Mouse (Mus musculus) kidney, embryonic 16.5 days (tissue): Measurements from ENCODE around the gene Herc6. TPM values are rescaled to one million over a fixed set of nuclear protein-coding genes. Genes with fewer than 3 reads are reported as not detected.
A peak's percentile ranks its signal among the peaks of the same experiment; 100 is the strongest.

Experiments used
- ATAC-seq: fragments of 200-750 bp; cut with Nextera tagmentation; 2 replicates; pipeline ENCODE4 v1.8.0; 2017; ENCODE audit warnings: moderate TSS enrichment; ENCODE audit not compliant: low FRiP score, low TSS enrichment
- H3K27ac ChIP-seq: fragments of 300-500 bp; sonication (generic); 2 replicates; pipeline ENCODE4 v1.5.1; 2014; ENCODE audit warnings: low read length
- H3K27me3 ChIP-seq: fragments of 300-500 bp; sonication (generic); 2 replicates; pipeline ENCODE4 v1.6.1; 2014; ENCODE audit warnings: low read length, control low read depth, mixed read lengths; ENCODE audit not compliant: insufficient read depth
- H3K36me3 ChIP-seq: fragments of 300-500 bp; sonication (generic); 2 replicates; pipeline ENCODE4 v1.6.1; 2014; ENCODE audit warnings: low read length, control low read depth, mixed read lengths; ENCODE audit not compliant: insufficient read depth
- H3K4me1 ChIP-seq: fragments of 300-500 bp; sonication (generic); 2 replicates; pipeline ENCODE4 v1.6.1; 2014; ENCODE audit warnings: low read length, control low read depth, mixed read lengths; ENCODE audit not compliant: insufficient read depth
- H3K4me2 ChIP-seq: fragments of 300-500 bp; sonication (generic); replicated peaks from 2 replicates; pipeline ENCODE4 v1.6.1; 2014; ENCODE audit warnings: low read depth, low read length
- H3K4me3 ChIP-seq: fragments of 300-500 bp; sonication (generic); 2 replicates; pipeline ENCODE4 v1.5.1; 2014; ENCODE audit warnings: mild to moderate bottlenecking, low read length
- H3K9ac ChIP-seq: fragments of 300-500 bp; sonication (generic); replicated peaks from 2 replicates; pipeline ENCODE4 v1.6.1; 2014; ENCODE audit warnings: low read length
- H3K9me3 ChIP-seq: fragments of 300-500 bp; sonication (generic); 2 replicates; pipeline ENCODE4 v1.6.1; 2016; ENCODE audit warnings: low read length, control low read depth
- WGBS: fragments of 180-500 bp; shearing (Covaris S2); extraction: QIAGEN DNeasy Blood & Tissue Kit; methylation state at CpG from one replicate; pipeline ENCODE4 v1.1.7; 2014; 5-methylcytosine and 5-hydroxymethylcytosine counted together
- polyA plus RNA-seq: library from polyadenylated mRNA; unstranded; fragments of >200 nt; fragmentation: Nextera tagmentation; extraction: Ambion mirVana; gene quantifications from 2 replicates; pipeline ENCODE4 v1.2.1, GENCODE M21; 2015

Gene Herc6
- polyA plus RNA-seq, 1 experiment from 2014 or later, result 4.3 TPM

DNA sequence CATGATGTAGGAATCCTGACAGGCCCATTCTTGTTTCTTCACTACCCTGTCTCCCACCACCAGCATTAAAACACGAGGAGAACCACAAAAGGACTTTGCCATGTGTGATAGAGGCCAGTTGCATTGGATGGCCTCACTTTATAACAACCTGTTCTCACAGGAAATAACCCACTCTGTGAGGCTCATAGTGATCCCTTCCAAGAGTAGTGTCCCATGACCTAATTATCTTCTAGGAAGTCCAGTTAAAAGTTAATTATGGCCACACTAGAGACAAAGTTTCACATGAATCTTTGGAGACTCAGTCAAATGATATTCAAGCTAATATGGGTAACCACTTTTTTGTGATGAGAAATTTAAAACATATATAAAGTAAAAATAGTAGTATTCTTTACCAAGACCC is 66.5 kb downstream of the Herc6 start:
- H3K9me3 ChIP-seq, result no peaks in the 10 kb centered on the region
- H3K4me2 ChIP-seq, result no peak overlapping the region
- WGBS, result 39% methylated on average over 1 of the region's 1 CpGs
- no peak for ATAC-seq
- H3K4me3 ChIP-seq, result no peak overlapping the region
- no peaks in the 10 kb centered on the region for H3K4me1 ChIP-seq
- H3K36me3 ChIP-seq, result no peaks in the 10 kb centered on the region
- no peak overlapping the region for H3K9ac ChIP-seq
- no peak overlapping the region for H3K27ac ChIP-seq
- H3K27me3 ChIP-seq, result no peaks in the 10 kb centered on the region

DNA sequence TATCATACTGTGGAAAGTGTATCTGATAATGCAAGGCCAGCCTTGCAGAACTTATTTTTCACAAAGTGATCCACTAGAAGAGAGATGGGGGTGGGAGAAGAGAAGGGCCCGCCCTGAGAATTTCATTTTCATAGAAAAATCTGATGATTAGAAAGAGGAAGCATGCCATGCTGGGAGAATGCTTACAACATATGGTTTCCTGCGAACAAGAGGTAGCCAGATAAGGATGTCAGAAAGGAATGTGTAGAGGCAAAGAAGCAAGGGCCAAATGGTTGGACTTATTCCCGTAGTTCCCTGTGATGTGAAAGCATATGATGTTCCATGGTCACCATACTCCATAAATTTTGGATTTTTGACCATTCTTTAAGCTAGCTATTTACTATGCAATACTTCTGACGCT is 80.5 kb downstream of the Herc6 start:
- no peaks in the 10 kb centered on the region for H3K36me3 ChIP-seq
- no peak overlapping the region for H3K27ac ChIP-seq
- no peaks in the 10 kb centered on the region for H3K4me1 ChIP-seq
- H3K9me3 ChIP-seq, result no peaks in the 10 kb centered on the region
- no peaks in the 10 kb centered on the region for H3K27me3 ChIP-seq
- ATAC-seq, result no peak
- 75% methylated on average over 4 of the region's 4 CpGs for WGBS
- H3K4me3 ChIP-seq, result no peak overlapping the region
- no peak overlapping the region for H3K4me2 ChIP-seq
- H3K9ac ChIP-seq, result no peak overlapping the region

DNA sequence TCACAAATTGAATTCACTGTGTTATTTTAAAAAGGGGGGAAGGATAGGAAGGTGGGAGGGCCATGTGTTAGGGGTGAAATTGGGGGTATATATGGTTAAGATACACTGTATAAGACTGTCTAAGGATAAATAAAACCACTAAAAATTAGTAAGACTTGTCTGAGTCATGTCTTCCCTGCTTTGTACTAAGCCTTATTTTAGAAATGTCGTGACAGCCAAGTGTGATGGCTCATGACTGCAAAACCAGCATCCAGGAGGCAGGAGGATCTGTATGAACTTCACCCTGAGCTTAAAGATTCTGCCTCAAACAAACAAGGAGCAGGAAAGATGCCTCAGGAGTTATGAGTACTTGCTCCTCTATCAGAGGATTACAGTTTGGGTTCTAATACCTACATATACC is 103.4 kb downstream of the Herc6 start:
- Histone ChIP-seq H3K4me3 (no peak overlapping the region), H3K4me2 (no peak overlapping the region), H3K27ac (no peak overlapping the region), H3K27me3 (no peaks in the 10 kb centered on the region), H3K9me3 (peaks cover 14% of the 10 kb centered on the region), H3K4me1 (no peaks in the 10 kb centered on the region), H3K36me3 (peaks cover 40% of the 10 kb centered on the region), H3K9ac (no peak overlapping the region)
- WGBS, result 95% methylated on average over 1 of the region's 1 CpGs
- no peak for ATAC-seq

DNA sequence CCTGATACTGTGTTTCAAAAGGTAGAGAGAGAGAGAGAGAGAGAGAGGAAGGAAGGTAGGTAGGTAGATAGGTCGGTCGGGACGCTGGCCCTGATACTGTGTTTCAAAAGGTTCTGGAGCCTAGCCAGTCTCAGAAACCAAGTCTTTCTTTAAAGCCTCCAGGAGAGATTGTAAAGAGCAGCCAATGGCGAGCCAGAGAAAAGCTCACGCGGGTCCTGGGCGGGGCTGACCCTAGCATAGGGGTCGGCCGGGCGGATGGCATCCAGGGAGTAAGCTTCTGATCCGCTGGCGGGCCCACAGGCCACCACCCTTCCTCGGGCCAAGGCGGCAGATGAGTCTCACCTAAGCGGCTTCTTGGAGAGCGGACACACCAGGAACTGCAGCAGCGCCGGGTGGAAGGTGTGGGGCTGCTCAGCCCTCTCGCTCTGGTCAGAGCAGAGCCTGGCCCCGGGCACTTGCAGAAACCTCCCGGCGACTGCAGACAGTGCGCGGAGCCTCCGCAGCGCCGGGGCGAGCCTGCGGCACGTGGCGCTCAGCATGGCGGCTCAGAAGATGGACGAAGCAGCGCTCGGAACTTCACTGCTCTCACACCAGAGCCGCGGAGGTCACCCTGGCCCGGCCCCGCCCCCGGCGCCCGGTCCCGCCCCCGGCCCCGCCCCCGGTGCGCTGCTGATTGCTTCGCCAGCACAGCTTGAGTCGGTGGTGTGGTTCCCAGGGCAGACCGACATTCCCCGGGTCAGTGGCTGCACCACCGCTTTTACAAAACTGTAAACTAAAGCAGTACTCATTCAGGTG is 110.9 kb downstream of the Herc6 start, which contains the start of gene Pyurf:
Gene Pyurf, minus strand, starts transcription at position 612 of the 795 bp plus-strand sequence.
- H3K4me3 ChIP-seq, result peak within 1 kb of the TSS; percentile 83
- peak within 1 kb of the TSS; percentile 91 for H3K9ac ChIP-seq
- 0% methylated on average over 52 of the region's 52 CpGs for WGBS
- peak within 1 kb of the TSS; percentile 99 for H3K27ac ChIP-seq
- H3K27me3 ChIP-seq, result no peaks in the 10 kb centered on the region
- H3K36me3 ChIP-seq, result peaks cover 23% of the 10 kb centered on the region
- H3K4me1 ChIP-seq, result peaks cover 12% of the 10 kb centered on the region
- H3K9me3 ChIP-seq, result peaks cover 7% of the 10 kb centered on the region
- peak; percentile 99 for ATAC-seq
- peak within 1 kb of the TSS; percentile 81 for H3K4me2 ChIP-seq

DNA sequence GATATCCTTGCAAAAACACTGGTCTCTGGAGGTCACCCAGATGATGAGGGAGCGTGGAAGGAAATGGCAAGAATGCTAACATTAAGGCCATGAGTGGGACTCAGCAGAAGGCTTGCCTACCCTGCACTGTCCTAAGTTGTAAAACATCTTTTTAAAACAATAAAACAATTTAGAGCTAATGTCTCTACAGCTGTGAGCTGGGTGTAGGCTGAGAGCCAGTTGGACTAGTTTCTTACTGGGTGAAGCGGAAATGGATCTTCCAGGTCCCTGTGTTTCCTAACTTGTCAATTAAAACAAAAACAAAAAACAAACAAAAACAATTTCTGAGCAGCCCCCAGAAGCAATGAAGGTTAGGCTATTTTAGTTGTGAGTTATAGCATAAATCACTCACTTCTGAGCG is 112.3 kb downstream of the Herc6 start:
- Histone ChIP-seq H3K4me1 (peaks cover 12% of the 10 kb centered on the region), H3K9me3 (peaks cover 4% of the 10 kb centered on the region; the same call in 1 of the 2 replicates), H3K4me3 (no peak overlapping the region), H3K36me3 (peaks cover 14% of the 10 kb centered on the region), H3K9ac (no peak overlapping the region), H3K4me2 (no peak overlapping the region), H3K27ac (no peak overlapping the region), H3K27me3 (no peaks in the 10 kb centered on the region)
- WGBS, result 70% methylated on average over 3 of the region's 3 CpGs
- ATAC-seq, result no peak

DNA sequence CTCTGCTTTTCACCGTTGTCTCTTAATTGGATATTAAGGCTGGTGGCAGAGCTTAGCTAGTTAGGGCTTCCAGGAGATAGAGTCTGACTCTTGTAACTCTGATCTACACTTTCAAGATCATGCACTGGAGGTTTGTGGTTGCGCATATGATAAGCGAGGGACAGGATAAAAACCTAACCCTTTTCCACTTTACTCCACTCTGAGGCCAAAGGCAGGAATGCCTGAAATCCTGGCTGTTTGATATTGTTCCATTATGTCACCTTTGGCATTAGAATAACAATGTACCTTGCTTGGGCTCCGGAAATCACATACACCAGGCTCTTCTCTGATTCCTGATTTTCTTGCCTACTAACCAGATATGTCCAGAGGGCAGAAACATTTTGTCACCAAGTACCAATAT is 120.9 kb downstream of the Herc6 start:
- Histone ChIP-seq H3K4me2 (peak overlapping the region; percentile 78; the same call in 1 of the 2 replicates), H3K36me3 (no peaks in the 10 kb centered on the region), H3K4me1 (peaks cover 10% of the 10 kb centered on the region), H3K27me3 (no peaks in the 10 kb centered on the region), H3K9ac (no peak overlapping the region), H3K27ac (no peak overlapping the region), H3K4me3 (no peak overlapping the region), H3K9me3 (no peaks in the 10 kb centered on the region)
- ATAC-seq, result no peak
- 69% methylated on average over 4 of the region's 4 CpGs for WGBS

DNA sequence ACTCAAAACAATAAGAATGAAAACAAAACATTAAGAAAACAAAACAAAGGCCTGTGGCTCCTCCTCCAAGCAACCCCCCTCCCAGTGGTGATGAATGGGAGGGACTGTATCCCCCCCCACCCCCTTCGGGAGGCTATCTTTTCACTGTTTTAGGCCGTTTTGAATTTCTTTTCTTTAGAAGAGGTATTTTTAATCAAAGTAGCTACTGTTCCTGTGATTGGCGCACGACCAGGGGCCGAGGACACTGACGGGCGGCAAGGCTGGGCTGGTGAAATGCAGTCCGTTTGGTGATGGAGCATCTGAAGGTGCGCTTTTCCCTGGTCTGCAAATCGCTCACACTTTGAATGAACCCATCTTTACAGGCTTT is 121.6 kb downstream of the Herc6 start, which contains the start of gene Lancl2:
Gene Lancl2, plus strand, starts transcription at position 165 of the 367 bp plus-strand sequence.
- H3K4me3 ChIP-seq, result peak within 1 kb of the TSS; percentile 89
- H3K4me1 ChIP-seq, result peaks cover 10% of the 10 kb centered on the region
- peak within 1 kb of the TSS; percentile 94 for H3K9ac ChIP-seq
- peak; percentile 27 for ATAC-seq
- no peaks in the 10 kb centered on the region for H3K36me3 ChIP-seq
- 0% methylated on average over 10 of the region's 10 CpGs for WGBS
- peak within 1 kb of the TSS; percentile 98 for H3K27ac ChIP-seq
- no peaks in the 10 kb centered on the region for H3K27me3 ChIP-seq
- H3K9me3 ChIP-seq, result no peaks in the 10 kb centered on the region
- H3K4me2 ChIP-seq, result peak within 1 kb of the TSS; percentile 78

DNA sequence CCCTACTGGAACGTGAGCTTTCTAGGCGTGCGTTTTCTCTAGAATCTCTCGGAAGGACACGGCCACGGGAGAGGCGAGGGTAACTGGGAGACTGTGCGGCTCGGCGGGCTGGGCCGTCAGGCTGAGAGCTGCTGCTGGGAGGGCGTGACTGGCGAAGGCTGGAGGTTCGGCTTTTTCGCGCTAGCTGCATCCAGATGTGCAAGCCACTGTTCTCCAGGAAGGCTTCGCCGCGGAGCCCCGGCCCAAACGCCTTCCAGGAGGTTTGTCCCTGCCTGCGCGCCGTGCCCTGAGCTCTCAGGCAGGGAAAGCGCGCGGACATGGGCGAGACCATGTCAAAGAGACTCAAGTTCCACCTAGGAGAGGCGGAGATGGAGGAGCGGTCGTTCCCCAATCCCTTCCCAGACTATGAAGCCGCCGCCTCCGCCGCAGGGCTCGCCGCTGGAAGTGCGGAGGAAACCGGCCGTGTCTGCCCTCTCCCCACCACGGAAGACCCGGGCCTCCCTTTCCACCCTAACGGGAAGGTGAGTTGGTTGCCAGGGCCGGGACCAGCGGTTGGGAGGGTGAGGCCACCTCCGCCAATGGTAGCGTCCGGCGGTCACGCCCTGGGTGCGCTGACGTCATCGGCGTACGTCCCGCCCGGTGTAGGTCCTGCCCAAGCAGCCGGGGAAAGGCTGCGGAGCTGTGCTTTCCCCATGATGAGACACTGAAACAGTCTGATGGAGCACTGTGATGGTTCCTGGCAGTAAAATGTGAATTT is 122.1 kb downstream of the Herc6 start:
- peak overlapping the region; percentile 78 for H3K4me2 ChIP-seq
- peak; percentile 99 for ATAC-seq
- peak overlapping the region; percentile 98 for H3K27ac ChIP-seq
- peaks cover 10% of the 10 kb centered on the region for H3K4me1 ChIP-seq
- no peaks in the 10 kb centered on the region for H3K27me3 ChIP-seq
- peak overlapping the region; percentile 94 for H3K9ac ChIP-seq
- H3K4me3 ChIP-seq, result peak overlapping the region; percentile 89
- no peaks in the 10 kb centered on the region for H3K36me3 ChIP-seq
- WGBS, result under 1% methylated on average over 59 of the region's 59 CpGs
- no peaks in the 10 kb centered on the region for H3K9me3 ChIP-seq

DNA sequence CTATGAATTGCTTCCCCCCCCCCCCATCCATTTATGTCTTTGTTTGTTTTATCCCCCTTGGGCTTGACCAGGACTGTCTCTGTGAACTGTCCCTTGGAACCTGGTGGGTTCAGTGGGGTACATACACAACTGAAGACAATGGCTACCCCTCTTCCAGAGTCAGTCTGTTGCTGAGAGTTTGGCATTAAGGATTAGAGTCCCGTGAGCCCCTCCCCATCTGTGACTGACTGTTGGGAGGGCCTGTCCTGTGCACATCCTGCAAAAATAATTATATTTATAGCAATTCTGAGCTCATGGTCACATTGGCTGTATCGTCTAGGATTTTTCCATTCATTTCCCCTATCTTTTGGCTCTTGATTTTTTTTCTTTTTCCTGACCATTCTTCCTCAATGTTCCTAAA is 122.9 kb downstream of the Herc6 start:
- Histone ChIP-seq H3K27ac (peak overlapping the region; percentile 98; the same call in 1 of the 2 replicates), H3K9me3 (no peaks in the 10 kb centered on the region), H3K4me3 (peak overlapping the region; percentile 89), H3K27me3 (no peaks in the 10 kb centered on the region), H3K36me3 (no peaks in the 10 kb centered on the region), H3K4me2 (peak overlapping the region; percentile 78), H3K4me1 (peaks cover 10% of the 10 kb centered on the region), H3K9ac (peak overlapping the region; percentile 94)
- 26% methylated on average over 2 of the region's 2 CpGs for WGBS
- ATAC-seq, result peak; percentile 29; the same call in 1 of the 2 replicates

DNA sequence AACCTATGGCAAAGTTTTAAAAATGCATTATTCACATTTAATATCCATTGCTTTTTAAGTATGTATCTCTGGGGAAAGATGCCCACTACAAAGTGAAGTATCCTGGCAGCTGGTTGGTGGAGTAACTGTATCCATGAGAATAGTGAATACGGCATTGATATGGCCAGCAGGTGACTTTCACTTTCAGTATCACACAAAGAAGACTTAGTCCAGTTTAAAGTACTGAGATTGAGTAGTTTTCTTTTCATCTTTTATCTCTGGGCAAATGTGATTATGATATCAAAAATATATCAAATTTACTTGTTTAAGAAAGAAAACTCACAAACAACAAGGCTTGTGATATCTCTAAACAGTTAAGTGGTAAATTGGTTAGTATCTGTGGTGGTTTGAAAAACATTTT is 125.9 kb downstream of the Herc6 start:
- WGBS, result 100% methylated on average over 1 of the region's 1 CpGs

More for the DNA sequence above, 125.9 kb downstream of the Herc6 start:
- Histone ChIP-seq H3K4me2 (no peak overlapping the region), H3K27ac (no peak overlapping the region), H3K9ac (no peak overlapping the region), H3K36me3 (no peaks in the 10 kb centered on the region), H3K4me3 (no peak overlapping the region), H3K27me3 (no peaks in the 10 kb centered on the region), H3K4me1 (peaks cover 8% of the 10 kb centered on the region), H3K9me3 (no peaks in the 10 kb centered on the region)
- no peak for ATAC-seq
